Comparison of ENCODE assay signal across 8 mouse cellular contexts in genomic region chr4:22017656-22018379, GRCm38 (mm10).
DNase-seq lines count a peak whose midpoint lies in the region; ATAC-seq and TF ChIP-seq lines count a peak whose summit lies in the region.

No protein-coding gene starts in this region.

- DNase-seq in thymus, postnatal 0 days (ENCODE audit: low spot score): peak; percentile 10
- no peak for DNase-seq in thymus, adult 2 months
- peak; percentile 1 for DNase-seq in c-Kit-positive CD71-positive TER-119-negative erythroid progenitor cells, embryonic 14.5 days (ENCODE audit: low read depth)
- DNase-seq in induced T-regulatory cell, adult 2 months (ENCODE audit: low read depth): peak; percentile 38
- DNase-seq in left cerebral cortex, postnatal 14 days (ENCODE audit: low spot score in 2 of 2): peak; percentile 86 to 90

- H3K4me3 ChIP-seq in thymus, adult 2 months (ENCODE audit: control insufficient read depth, insufficient read depth, low read length): no peak overlapping the region
- H3K4me3 ChIP-seq in forebrain, embryonic 16.5 days (replicated peaks; ENCODE audit: low read length): no peak overlapping the region
- H3K4me3 ChIP-seq in neural tube, embryonic 12.5 days: no peak overlapping the region

- TF ChIP-seq CTCF in thymus, adult 2 months (IDR thresholded peaks at IDR 0.05; ENCODE audit: borderline replicate concordance, control insufficient read depth, extremely low read depth, insufficient read depth, low read length, poor library complexity): no peak

- 22% methylated on average over 9 of the region's 9 CpGs for WGBS in thymus, adult 2 months
- WGBS in forebrain, embryonic 16.5 days: 8% methylated on average over 9 of the region's 9 CpGs
- WGBS in neural tube, embryonic 12.5 days: 16% methylated on average over 9 of the region's 9 CpGs

- H3K9me3 ChIP-seq in forebrain, embryonic 16.5 days (ENCODE audit: control insufficient read depth, low read length): no peaks in the 10 kb centered on the region
- H3K9me3 ChIP-seq in neural tube, embryonic 12.5 days: no peaks in the 10 kb centered on the region

- no peaks in the 10 kb centered on the region for H3K27me3 ChIP-seq in thymus, adult 2 months (ENCODE audit: control insufficient read depth, insufficient read depth, low read length)
- H3K27me3 ChIP-seq in forebrain, embryonic 16.5 days (replicated peaks; ENCODE audit: control insufficient read depth, insufficient read depth, low read length): no peaks in the 10 kb centered on the region
- H3K27me3 ChIP-seq in neural tube, embryonic 12.5 days (replicated peaks): no peaks in the 10 kb centered on the region

- no peaks in the 10 kb centered on the region for H3K36me3 ChIP-seq in thymus, adult 2 months (ENCODE audit: control insufficient read depth, insufficient read depth, low read length)
- H3K36me3 ChIP-seq in forebrain, embryonic 16.5 days (ENCODE audit: control insufficient read depth, insufficient read depth): no peaks in the 10 kb centered on the region
- no peaks in the 10 kb centered on the region for H3K36me3 ChIP-seq in neural tube, embryonic 12.5 days

- ATAC-seq in forebrain, embryonic 16.5 days: peak; percentile 87
- ATAC-seq in neural tube, embryonic 12.5 days (ENCODE audit: low FRiP score, low read depth): peak; percentile 75
- no peak for ATAC-seq in erythroblast, adult 5-6 weeks (replicated peaks; ENCODE audit: low FRiP score, poor library complexity, severe bottlenecking)

- no peaks in the 10 kb centered on the region for H3K4me1 ChIP-seq in thymus, adult 2 months (replicated peaks; ENCODE audit: control insufficient read depth, insufficient read depth, low read length)
- peaks cover 5% of the 10 kb centered on the region for H3K4me1 ChIP-seq in forebrain, embryonic 16.5 days (replicated peaks; ENCODE audit: control insufficient read depth, insufficient read depth, low read length)
- H3K4me1 ChIP-seq in neural tube, embryonic 12.5 days: 0 out of 2 replicates have a peak, but pooled peaks cover 5% of the 10 kb centered on the region

- TF ChIP-seq POLR2A in thymus, adult 2 months (IDR thresholded peaks at IDR 0.05; ENCODE audit: control insufficient read depth, extremely low read depth, insufficient read depth, low read length, poor library complexity): no peak

- H3K9ac ChIP-seq in forebrain, embryonic 16.5 days (replicated peaks; ENCODE audit: low read depth, low read length): no peak overlapping the region
- no peak overlapping the region for H3K9ac ChIP-seq in neural tube, embryonic 12.5 days

- intact Hi-C loops in left cerebral cortex, postnatal 14 days (cut with DNase I): no loop called here

- peak overlapping the region; percentile 5; the same call in 1 of the 2 replicates for H3K4me2 ChIP-seq in forebrain, embryonic 16.5 days (ENCODE audit: low read length)
- peak overlapping the region; percentile 26 for H3K4me2 ChIP-seq in neural tube, embryonic 12.5 days (replicated peaks)

- H3K27ac ChIP-seq in thymus, adult 2 months (ENCODE audit: control insufficient read depth, insufficient read depth, low read length): no peak overlapping the region
- no peak overlapping the region for H3K27ac ChIP-seq in forebrain, embryonic 16.5 days (ENCODE audit: low read length)
- no peak overlapping the region for H3K27ac ChIP-seq in neural tube, embryonic 12.5 days
